Mouse (Mus musculus): ENCODE data around the gene Gm9936. TPM values are rescaled to one million over a fixed set of nuclear protein-coding genes. Genes with fewer than 3 reads are reported as not detected.
"Not testable (repeated sequence)": the region's sequence is repeated elsewhere in the genome, so short reads cannot be mapped to it uniquely, and the experiment has no call there.

Gene Gm9936
- polyA plus RNA-seq, 1 experiment from 2014 or later: 3.7 TPM

GRCm38 (mm10) chr5:114853364-114853763 is 5.1 kb downstream of the Gm9936 start, which contains the start of gene 4930519G04Rik:
Gene 4930519G04Rik (plus strand): TSS chr5:114853664.
- not testable (repeated sequence) for ATAC-seq; H3K9me3 ChIP-seq (replicated peaks; ENCODE audit: control insufficient read depth, low read length, poor library complexity, severe bottlenecking); H3K4me2 ChIP-seq (ENCODE audit: low read length); H3K36me3 ChIP-seq (ENCODE audit: control insufficient read depth, insufficient read depth, low read length); H3K9ac ChIP-seq (ENCODE audit: low read depth, low read length); H3K4me1 ChIP-seq (ENCODE audit: control insufficient read depth, insufficient read depth, low read length); H3K4me3 ChIP-seq (ENCODE audit: low read depth, low read length); H3K27me3 ChIP-seq (ENCODE audit: control insufficient read depth, insufficient read depth, low read depth, low read length); H3K27ac ChIP-seq (ENCODE audit: low read length)
- 87% methylated on average over 3 of the region's 5 CpGs for WGBS

- no peak for ATAC-seq
- Histone ChIP-seq H3K27ac (ENCODE audit: low read length) (no peak overlapping the region), H3K27me3 (ENCODE audit: control insufficient read depth, insufficient read depth, low read depth, low read length) (no peaks in the 10 kb centered on the region), H3K9me3 (replicated peaks; ENCODE audit: control insufficient read depth, low read length, poor library complexity, severe bottlenecking) (no peaks in the 10 kb centered on the region), H3K4me3 (ENCODE audit: low read depth, low read length) (no peak overlapping the region), H3K4me1 (ENCODE audit: control insufficient read depth, insufficient read depth, low read length) (no peaks in the 10 kb centered on the region), H3K9ac (ENCODE audit: low read depth, low read length) (no peak overlapping the region), H3K36me3 (ENCODE audit: control insufficient read depth, insufficient read depth, low read length) (no peaks in the 10 kb centered on the region), H3K4me2 (ENCODE audit: low read length) (no peak overlapping the region)
- WGBS: 87% methylated on average over 20 of the region's 20 CpGs
These were observed 6.8 kb downstream of the Gm9936 start for GRCm38 (mm10) chr5:114851565-114852236.

- H3K36me3 ChIP-seq (ENCODE audit: control insufficient read depth, insufficient read depth, low read length); H3K4me2 ChIP-seq (ENCODE audit: low read length); ATAC-seq; H3K27me3 ChIP-seq (ENCODE audit: control insufficient read depth, insufficient read depth, low read depth, low read length); H3K9me3 ChIP-seq (replicated peaks; ENCODE audit: control insufficient read depth, low read length, poor library complexity, severe bottlenecking); H3K4me1 ChIP-seq (ENCODE audit: control insufficient read depth, insufficient read depth, low read length); H3K4me3 ChIP-seq (ENCODE audit: low read depth, low read length); H3K27ac ChIP-seq (ENCODE audit: low read length); H3K9ac ChIP-seq (ENCODE audit: low read depth, low read length): not testable (repeated sequence)
- 55% methylated on average over 2 of the region's 2 CpGs for WGBS
These were observed 14.1 kb downstream of the Gm9936 start for GRCm38 (mm10) chr5:114844371-114844770.

- no peak overlapping the region for H3K9ac ChIP-seq (ENCODE audit: low read depth, low read length)
- H3K4me2 ChIP-seq (ENCODE audit: low read length): no peak overlapping the region
- no peak overlapping the region for H3K4me3 ChIP-seq (ENCODE audit: low read depth, low read length)
- no peaks in the 10 kb centered on the region for H3K36me3 ChIP-seq (ENCODE audit: control insufficient read depth, insufficient read depth, low read length)
- no peaks in the 10 kb centered on the region; the same call in 1 of the 2 replicates for H3K9me3 ChIP-seq (replicated peaks; ENCODE audit: control insufficient read depth, low read length, poor library complexity, severe bottlenecking)
- WGBS: 67% methylated on average over 5 of the region's 5 CpGs
- H3K27me3 ChIP-seq (ENCODE audit: control insufficient read depth, insufficient read depth, low read depth, low read length): no peaks in the 10 kb centered on the region
- no peak for ATAC-seq
- no peak overlapping the region for H3K27ac ChIP-seq (ENCODE audit: low read length)
- no peaks in the 10 kb centered on the region for H3K4me1 ChIP-seq (ENCODE audit: control insufficient read depth, insufficient read depth, low read length)
These were observed 15.8 kb downstream of the Gm9936 start for GRCm38 (mm10) chr5:114842674-114843073.

- not testable (repeated sequence) for H3K27me3 ChIP-seq (ENCODE audit: control insufficient read depth, insufficient read depth, low read depth, low read length); ATAC-seq; H3K9me3 ChIP-seq (replicated peaks; ENCODE audit: control insufficient read depth, low read length, poor library complexity, severe bottlenecking); H3K4me2 ChIP-seq (ENCODE audit: low read length); H3K36me3 ChIP-seq (ENCODE audit: control insufficient read depth, insufficient read depth, low read length); H3K27ac ChIP-seq (ENCODE audit: low read length); H3K4me3 ChIP-seq (ENCODE audit: low read depth, low read length); H3K4me1 ChIP-seq (ENCODE audit: control insufficient read depth, insufficient read depth, low read length); H3K9ac ChIP-seq (ENCODE audit: low read depth, low read length)
- 56% methylated on average over 3 of the region's 3 CpGs for WGBS
These were observed 16.3 kb downstream of the Gm9936 start for GRCm38 (mm10) chr5:114842155-114842554.

GRCm38 (mm10) chr5:114840481-114840880 is 18.0 kb downstream of the Gm9936 start:
- not testable (repeated sequence) for H3K9ac ChIP-seq (ENCODE audit: low read depth, low read length)

GRCm38 (mm10) chr5:114836886-114837285 is 21.6 kb downstream of the Gm9936 start:
- Histone ChIP-seq H3K9ac (ENCODE audit: low read depth, low read length) (no peak overlapping the region), H3K4me1 (ENCODE audit: control insufficient read depth, insufficient read depth, low read length) (no peaks in the 10 kb centered on the region), H3K36me3 (ENCODE audit: control insufficient read depth, insufficient read depth, low read length) (no peaks in the 10 kb centered on the region), H3K27ac (ENCODE audit: low read length) (no peak overlapping the region), H3K4me2 (ENCODE audit: low read length) (no peak overlapping the region), H3K27me3 (ENCODE audit: control insufficient read depth, insufficient read depth, low read depth, low read length) (no peaks in the 10 kb centered on the region), H3K9me3 (replicated peaks; ENCODE audit: control insufficient read depth, low read length, poor library complexity, severe bottlenecking) (no peaks in the 10 kb centered on the region; the same call in 1 of the 2 replicates), H3K4me3 (ENCODE audit: low read depth, low read length) (no peak overlapping the region)
- WGBS: 70% methylated on average over 12 of the region's 12 CpGs
- ATAC-seq: no peak

More at GRCm38 (mm10) chr5:114840481-114840880, 18.0 kb downstream of the Gm9936 start:
- not testable (repeated sequence) for H3K36me3 ChIP-seq (ENCODE audit: control insufficient read depth, insufficient read depth, low read length); H3K27ac ChIP-seq (ENCODE audit: low read length); H3K4me1 ChIP-seq (ENCODE audit: control insufficient read depth, insufficient read depth, low read length); ATAC-seq; H3K9me3 ChIP-seq (replicated peaks; ENCODE audit: control insufficient read depth, low read length, poor library complexity, severe bottlenecking); H3K4me3 ChIP-seq (ENCODE audit: low read depth, low read length); H3K4me2 ChIP-seq (ENCODE audit: low read length); H3K27me3 ChIP-seq (ENCODE audit: control insufficient read depth, insufficient read depth, low read depth, low read length)
- 78% methylated on average over 5 of the region's 5 CpGs for WGBS

GRCm38 (mm10) chr5:114829740-114830139 is 28.7 kb downstream of the Gm9936 start:
- Histone ChIP-seq H3K27me3 (ENCODE audit: control insufficient read depth, insufficient read depth, low read depth, low read length) (no peaks in the 10 kb centered on the region), H3K4me3 (ENCODE audit: low read depth, low read length) (no peak overlapping the region), H3K27ac (ENCODE audit: low read length) (no peak overlapping the region), H3K9me3 (replicated peaks; ENCODE audit: control insufficient read depth, low read length, poor library complexity, severe bottlenecking) (no peaks in the 10 kb centered on the region), H3K36me3 (ENCODE audit: control insufficient read depth, insufficient read depth, low read length) (no peaks in the 10 kb centered on the region), H3K9ac (ENCODE audit: low read depth, low read length) (no peak overlapping the region), H3K4me2 (ENCODE audit: low read length) (no peak overlapping the region), H3K4me1 (ENCODE audit: control insufficient read depth, insufficient read depth, low read length) (no peaks in the 10 kb centered on the region)
- 63% methylated on average over 3 of the region's 3 CpGs for WGBS
- ATAC-seq: no peak

- Histone ChIP-seq H3K4me2 (ENCODE audit: low read length) (no peak overlapping the region), H3K27ac (ENCODE audit: low read length) (no peak overlapping the region), H3K9ac (ENCODE audit: low read depth, low read length) (no peak overlapping the region), H3K27me3 (ENCODE audit: control insufficient read depth, insufficient read depth, low read depth, low read length) (no peaks in the 10 kb centered on the region), H3K4me3 (ENCODE audit: low read depth, low read length) (no peak overlapping the region), H3K9me3 (replicated peaks; ENCODE audit: control insufficient read depth, low read length, poor library complexity, severe bottlenecking) (no peaks in the 10 kb centered on the region), H3K36me3 (ENCODE audit: control insufficient read depth, insufficient read depth, low read length) (no peaks in the 10 kb centered on the region), H3K4me1 (ENCODE audit: control insufficient read depth, insufficient read depth, low read length) (peaks cover under 1% of the 10 kb centered on the region; the same call in 1 of the 2 replicates)
- no peak for ATAC-seq
- WGBS: 94% methylated on average over 12 of the region's 12 CpGs
These were observed 31.1 kb downstream of the Gm9936 start for GRCm38 (mm10) chr5:114827427-114827826.

Measured in midbrain, embryonic 16.5 days (tissue).